Mouse (Mus musculus): ENCODE results near the gene Rasgrp2.

Gene Rasgrp2

GRCm38 (mm10) chr19:6399285-6400095 is at the start of gene Rasgrp2:
Gene Rasgrp2, plus strand, starts transcription at chr19:6399340.
- no peak for DNase-seq (ENCODE audit: low spot score in 2 of 2)

DNA sequence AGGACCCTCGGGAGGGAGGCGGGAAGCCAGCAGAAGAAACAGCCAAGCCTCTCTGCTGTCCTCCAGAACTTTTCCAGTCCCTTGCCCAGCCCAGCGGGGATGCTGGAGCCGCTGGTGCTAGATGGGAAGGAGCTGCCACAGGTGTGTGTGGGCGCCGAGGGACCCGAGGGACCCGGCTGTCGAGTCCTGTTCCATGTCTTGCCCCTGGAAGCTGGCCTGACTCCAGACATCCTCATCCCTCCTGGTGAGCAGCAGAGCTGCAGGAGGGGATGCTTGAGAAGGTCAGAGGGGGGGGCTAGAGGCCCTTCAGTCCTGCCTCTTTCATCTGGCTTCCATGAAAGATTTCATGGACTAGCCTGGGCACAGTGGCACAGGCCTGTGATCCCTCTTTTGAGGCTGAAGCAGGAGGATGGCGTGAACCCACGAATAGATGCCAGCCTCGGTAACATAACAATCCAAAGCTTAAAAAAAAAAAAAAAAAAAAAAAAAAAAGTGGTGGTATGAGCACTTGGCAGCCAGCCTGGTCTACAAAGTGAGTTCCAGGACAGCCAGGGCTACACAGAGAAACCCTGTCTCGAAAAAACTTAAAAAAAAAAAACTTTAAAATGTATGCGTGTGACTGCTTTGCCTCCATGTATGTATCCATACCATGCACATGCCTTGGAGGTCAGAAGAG is 47.6 kb upstream of the Rasgrp2 start:
- no peak for DNase-seq (ENCODE audit: low spot score in 2 of 2)

DNA sequence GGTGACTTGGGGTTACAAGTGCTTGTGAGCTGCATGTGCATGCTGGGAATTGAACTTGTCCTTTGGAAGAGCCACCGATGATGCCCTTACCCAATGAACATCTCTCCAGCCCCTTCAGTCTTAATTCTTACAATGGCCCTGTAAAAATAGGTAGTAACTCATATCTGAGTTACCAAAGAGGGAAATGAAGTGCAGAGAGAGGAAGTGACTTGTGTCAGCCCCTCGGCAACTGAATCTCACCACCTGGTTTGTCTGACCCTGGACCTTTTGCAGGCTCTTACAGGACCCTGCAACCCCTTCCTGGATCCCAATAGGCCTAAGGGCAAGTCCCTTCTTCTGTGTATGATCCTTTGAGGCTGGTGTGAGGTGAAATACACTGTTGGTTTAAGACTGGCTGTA is 47.0 kb upstream of the Rasgrp2 start:
- DNase-seq (ENCODE audit: low spot score in 2 of 2) = no peak

- DNase-seq (ENCODE audit: low spot score in 2 of 2) = no peak
Measured at GRCm38 (mm10) chr19:6354030-6354429, 45.1 kb upstream of the Rasgrp2 start.

- no peak for DNase-seq (ENCODE audit: low spot score in 2 of 2)
Measured at GRCm38 (mm10) chr19:6361291-6361690, 37.8 kb upstream of the Rasgrp2 start.

GRCm38 (mm10) chr19:6363091-6363410 is 36.1 kb upstream of the Rasgrp2 start:
- no peak for DNase-seq (ENCODE audit: low spot score in 2 of 2)

DNA sequence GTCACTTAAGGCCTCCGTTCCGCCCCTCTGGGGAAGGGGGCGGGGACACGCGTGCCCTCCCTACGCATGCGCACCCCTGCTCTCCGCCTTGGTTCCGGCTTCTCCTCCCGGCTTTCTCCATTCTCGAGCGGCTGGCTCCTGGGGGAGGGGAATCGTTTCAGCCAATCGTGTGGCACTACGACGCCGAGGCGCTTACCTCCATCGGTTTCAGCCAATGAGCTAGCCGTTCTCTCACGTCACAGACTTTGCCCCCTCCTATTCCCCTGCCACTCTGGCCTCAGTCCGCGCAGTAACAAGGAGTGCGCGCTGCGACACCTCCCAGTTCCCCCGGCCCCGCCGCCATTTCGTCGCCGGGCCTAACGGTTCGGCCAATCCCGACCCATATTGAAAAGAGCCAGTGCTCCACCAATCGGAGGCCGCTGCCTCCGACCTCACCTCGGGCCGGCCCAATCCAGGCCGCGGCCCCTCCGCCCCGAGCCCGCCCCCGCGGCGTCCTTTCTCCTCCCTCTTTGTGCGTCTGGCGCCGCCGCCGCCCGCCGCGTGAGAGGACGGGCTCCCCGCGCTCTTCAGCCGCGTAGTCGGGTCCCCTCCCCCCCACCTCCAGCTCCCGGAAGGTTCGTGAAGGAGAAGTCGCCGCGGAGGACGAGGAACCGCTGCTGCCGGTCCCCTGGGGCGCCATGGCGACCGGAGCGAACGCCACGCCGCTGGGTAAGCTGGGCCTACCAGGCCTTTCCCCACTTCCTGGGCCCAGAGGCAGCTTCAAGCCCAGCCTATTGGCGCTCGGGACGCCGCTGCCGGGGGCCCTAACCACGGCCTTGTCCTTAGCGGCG is 35.5 kb upstream of the Rasgrp2 start, which contains the start of gene Sf1:
Sf1 (plus strand) TSS at position 280 of the 830 bp plus-strand sequence.
- DNase-seq (ENCODE audit: low spot score in 2 of 2) = peak; percentile 100

- peak; percentile 84 to 86 for DNase-seq (ENCODE audit: low spot score in 2 of 2)
Measured at GRCm38 (mm10) chr19:6364317-6364725, 34.8 kb upstream of the Rasgrp2 start.

GRCm38 (mm10) chr19:6364842-6365241 is 34.3 kb upstream of the Rasgrp2 start:
- no peak for DNase-seq (ENCODE audit: low spot score in 2 of 2)

DNA sequence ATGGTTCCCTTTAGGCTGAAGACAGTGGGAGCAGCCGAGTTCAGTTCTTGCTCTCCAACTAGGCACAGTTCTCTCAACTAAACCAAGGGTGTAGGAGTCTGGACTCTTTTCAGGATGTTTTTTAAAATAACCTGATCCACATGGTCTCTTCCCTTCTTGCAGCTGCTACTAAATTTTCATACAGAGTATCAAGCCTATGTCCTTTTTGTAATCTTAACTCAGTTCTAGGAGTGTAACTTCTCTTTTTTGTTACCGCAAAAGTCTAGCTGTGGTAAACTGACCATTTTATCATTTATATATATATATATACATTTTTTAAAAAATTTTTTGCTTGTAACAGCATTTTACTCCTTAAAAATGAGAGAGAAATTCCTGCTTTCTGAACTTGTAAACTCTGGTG is 29.0 kb upstream of the Rasgrp2 start:
- DNase-seq (ENCODE audit: low spot score in 2 of 2) = no peak

DNA sequence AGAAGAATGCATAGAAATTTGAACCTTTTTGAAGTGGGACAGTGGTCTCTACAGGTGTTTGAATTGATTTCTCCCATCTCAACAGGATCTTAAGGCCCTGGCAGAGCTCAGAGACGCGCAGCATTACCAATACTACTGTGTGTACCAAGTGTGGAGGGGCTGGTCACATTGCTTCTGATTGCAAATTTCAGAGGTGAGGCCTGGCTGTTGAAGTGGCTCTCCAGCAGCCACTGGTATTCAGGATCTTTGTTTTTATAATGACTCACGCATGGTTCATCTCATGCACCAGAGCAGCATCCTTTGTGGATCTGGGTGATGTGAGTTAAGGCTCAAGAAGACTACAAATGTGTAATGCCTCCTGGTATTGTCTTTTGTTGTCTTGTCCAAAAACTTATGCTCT is 26.7 kb upstream of the Rasgrp2 start:
- no peak for DNase-seq (ENCODE audit: low spot score in 2 of 2)

- DNase-seq (ENCODE audit: low spot score in 2 of 2) = peak; percentile 58 to 73
Measured at GRCm38 (mm10) chr19:6373539-6374400, 25.4 kb upstream of the Rasgrp2 start.

- DNase-seq (ENCODE audit: low spot score in 2 of 2) = no peak
Measured at GRCm38 (mm10) chr19:6374571-6374970, 24.6 kb upstream of the Rasgrp2 start.

GRCm38 (mm10) chr19:6375423-6376254 is 23.5 kb upstream of the Rasgrp2 start:
- DNase-seq (ENCODE audit: low spot score in 2 of 2) = no peak

DNA sequence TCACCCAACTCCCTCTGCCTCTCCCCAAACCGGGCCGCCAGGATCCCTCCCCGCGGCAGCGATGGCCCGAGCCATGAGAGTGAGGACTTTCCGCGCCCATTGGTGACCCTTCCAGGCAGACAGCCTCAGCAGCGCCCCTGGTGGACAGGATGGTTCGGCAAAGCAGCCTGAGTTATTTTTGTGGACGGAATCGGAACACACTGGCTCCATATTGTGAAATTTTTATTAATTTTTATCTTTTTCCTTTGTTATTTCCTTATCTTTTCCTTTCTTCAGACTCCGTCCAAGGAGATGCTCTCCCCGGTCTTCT is 22.9 kb upstream of the Rasgrp2 start:
- no peak for DNase-seq (ENCODE audit: low spot score in 2 of 2)

GRCm38 (mm10) chr19:6376643-6377042 is 22.5 kb upstream of the Rasgrp2 start:
- DNase-seq (ENCODE audit: low spot score in 2 of 2) = no peak

- DNase-seq (ENCODE audit: low spot score in 2 of 2) = no peak
Measured at GRCm38 (mm10) chr19:6377327-6378040, 21.7 kb upstream of the Rasgrp2 start.

GRCm38 (mm10) chr19:6380411-6381166 is 18.6 kb upstream of the Rasgrp2 start:
- DNase-seq (ENCODE audit: low spot score in 2 of 2) = no peak

DNA sequence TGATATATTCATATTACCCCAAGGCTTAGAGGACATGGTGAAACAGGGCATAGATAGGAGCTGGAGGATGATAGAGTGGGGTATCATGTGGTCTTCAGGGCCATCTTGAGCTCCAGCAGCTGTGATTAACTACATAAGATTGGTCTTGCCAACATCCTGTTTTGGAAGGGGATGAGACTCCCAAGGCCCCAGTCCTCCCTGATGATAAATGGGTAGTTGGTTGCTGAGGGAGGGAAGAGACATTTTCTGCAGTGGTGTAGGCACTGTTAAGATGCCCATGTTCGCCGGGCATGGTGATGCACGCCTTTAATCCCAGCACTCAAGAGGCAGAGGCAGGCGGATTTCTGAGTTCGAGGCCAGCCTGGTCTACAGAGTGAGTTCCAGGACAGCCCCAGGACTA is 17.9 kb upstream of the Rasgrp2 start:
- no peak for DNase-seq (ENCODE audit: low spot score in 2 of 2)

All from frontal cortex, postnatal 14 days (tissue).